Mouse (Mus musculus) v-Abl transformed pro-B cells (cell line): ENCODE results near the gene Tmem72.

Experiments used
- in situ Hi-C, 2 experiments: fragments of 400-800 bp; cut with MboI; formaldehyde crosslinking; loops; one replicate each; pipeline ENCODE4 v1.15.1; 2025; ENCODE audit not compliant: unreplicated experiment in 2 of 2

Tmem72 gene

GRCm38 (mm10) chr6:116663364-116663763 is 53.3 kb downstream of the Tmem72 start:
- in situ Hi-C loops, result no loop called here

- in situ Hi-C loops, result loop anchor here (5.0 to 10.0 kb wide), 4 partner anchors 43 to 1171 kb away; partner anchors contain the start of gene Cxcl12 (in 1 of the 2)
Measured at GRCm38 (mm10) chr6:116653684-116654454, 62.8 kb downstream of the Tmem72 start.

GRCm38 (mm10) chr6:116653191-116653590 is 63.5 kb downstream of the Tmem72 start:
- in situ Hi-C loops, result loop anchor here (5.0 to 10.0 kb wide), 4 partner anchors 44 to 1172 kb away; partner anchors contain the start of gene Cxcl12 (in 1 of the 2)

GRCm38 (mm10) chr6:116651437-116652118 is 65.1 kb downstream of the Tmem72 start:
- in situ Hi-C loops, result loop anchor here (5.0 to 10.0 kb wide), 4 partner anchors 46 to 1173 kb away; partner anchors contain the start of gene Cxcl12 (in 1 of the 2)

- in situ Hi-C loops, result loop anchor here (5.0 to 10.0 kb wide), 4 partner anchors 47 to 1174 kb away; partner anchors contain the start of gene Cxcl12 (in 1 of the 2)
Measured at GRCm38 (mm10) chr6:116650406-116650805, 66.3 kb downstream of the Tmem72 start, which contains the start of gene Depp1. Gene Depp1 (plus strand): TSS chr6:116650609.

- in situ Hi-C loops, result loop anchor here (5.0 to 10.0 kb wide), 4 partner anchors 47 to 1175 kb away; partner anchors contain the start of gene Cxcl12 (in 1 of the 2)
Measured at GRCm38 (mm10) chr6:116649811-116650210, 66.9 kb downstream of the Tmem72 start.

GRCm38 (mm10) chr6:116647763-116648162 is 69.0 kb downstream of the Tmem72 start:
- in situ Hi-C loops, result no loop called here

GRCm38 (mm10) chr6:116644335-116644734 is 72.4 kb downstream of the Tmem72 start:
- in situ Hi-C loops, result no loop called here

GRCm38 (mm10) chr6:116643881-116644280 is 72.8 kb downstream of the Tmem72 start:
- in situ Hi-C loops, result no loop called here

GRCm38 (mm10) chr6:116642942-116643341 is 73.8 kb downstream of the Tmem72 start:
- in situ Hi-C loops, result no loop called here

GRCm38 (mm10) chr6:116639663-116640062 is 77.0 kb downstream of the Tmem72 start:
- in situ Hi-C loops, result loop anchor here (10.0 kb wide), 1 partner anchor 55 kb away; no protein-coding TSS in a partner anchor

GRCm38 (mm10) chr6:116638871-116639270 is 77.8 kb downstream of the Tmem72 start:
- in situ Hi-C loops, result loop anchor here (10.0 kb wide), 1 partner anchor 56 kb away; no protein-coding TSS in a partner anchor

GRCm38 (mm10) chr6:116637496-116637895 is 79.2 kb downstream of the Tmem72 start:
- in situ Hi-C loops, result loop anchor here (10.0 kb wide), 1 partner anchor 57 kb away; no protein-coding TSS in a partner anchor

GRCm38 (mm10) chr6:116636581-116637235 is 80.0 kb downstream of the Tmem72 start:
- in situ Hi-C loops, result loop anchor here (10.0 kb wide), 1 partner anchor 58 kb away; no protein-coding TSS in a partner anchor

GRCm38 (mm10) chr6:116635251-116636180 is 81.2 kb downstream of the Tmem72 start:
- in situ Hi-C loops, result loop anchor here (10.0 kb wide), 1 partner anchor 59 kb away; no protein-coding TSS in a partner anchor

GRCm38 (mm10) chr6:116633741-116634695 is 82.7 kb downstream of the Tmem72 start:
- in situ Hi-C loops, result loop anchor here (10.0 kb wide), 1 partner anchor 61 kb away; no protein-coding TSS in a partner anchor

GRCm38 (mm10) chr6:116632129-116632528 is 84.6 kb downstream of the Tmem72 start:
- in situ Hi-C loops, result loop anchor here (10.0 kb wide), 1 partner anchor 63 kb away; no protein-coding TSS in a partner anchor

GRCm38 (mm10) chr6:116629766-116630165 is 86.9 kb downstream of the Tmem72 start:
- in situ Hi-C loops, result loop anchor here (10.0 kb wide), 1 partner anchor 65 kb away; no protein-coding TSS in a partner anchor
